Mouse (Mus musculus): Measurements from ENCODE around the gene Nifk.

The Nifk gene

DNA sequence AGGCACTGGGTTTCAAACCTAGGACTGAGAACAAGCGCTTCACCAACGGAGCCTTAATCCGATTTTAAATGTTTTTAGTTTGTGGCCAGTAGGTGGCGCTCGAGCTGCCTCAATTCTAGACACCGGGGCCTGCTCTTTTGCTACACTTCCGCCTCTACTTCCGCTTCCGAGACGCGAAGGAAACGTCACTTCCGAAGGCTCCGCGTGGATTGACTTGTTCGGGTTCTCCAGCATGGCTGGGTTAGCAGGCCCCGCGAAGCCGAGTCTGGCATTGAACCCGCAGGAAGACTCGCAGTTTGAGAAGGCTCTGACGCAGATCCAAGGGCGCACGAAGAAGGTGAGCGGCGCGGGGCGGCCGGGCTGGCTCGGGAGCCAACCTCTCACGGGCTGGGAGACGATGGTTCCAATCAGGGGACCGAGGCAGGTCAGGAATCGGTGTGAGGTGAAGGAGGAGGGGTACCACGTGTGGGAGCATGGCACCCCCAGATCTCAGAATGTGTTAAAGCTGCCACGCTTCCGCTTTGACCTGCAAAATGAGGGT, at the start of gene Nifk:
Gene Nifk (plus strand): TSS at position 179 of the 541 bp plus-strand sequence.
- peak; percentile 96 for DNase-seq (ENCODE audit: low read depth, low spot score)

DNA sequence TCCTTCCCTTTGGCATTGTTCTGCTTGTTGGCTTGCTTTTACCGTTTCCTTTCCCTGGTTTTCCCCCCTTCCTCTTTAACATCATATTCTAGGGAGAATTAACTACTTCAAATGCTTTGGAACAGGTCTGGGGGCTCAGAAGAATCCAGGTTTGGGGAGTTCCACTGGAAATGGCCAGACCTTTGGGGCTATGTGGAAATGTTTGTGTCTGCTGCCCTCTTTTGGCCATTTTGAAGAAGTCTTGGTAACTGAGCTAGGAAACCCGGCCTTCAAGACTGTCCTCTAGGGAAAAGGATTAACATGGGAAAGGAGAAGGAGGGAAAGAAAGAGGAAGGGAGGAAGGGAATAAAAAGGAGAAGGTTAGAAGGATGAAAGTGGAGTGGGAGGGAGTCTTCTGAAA, 46.5 kb upstream of the Nifk start:
- DNase-seq (ENCODE audit: low read depth, low spot score), result peak; percentile 23

GRCm38 (mm10) chr1:118292291-118292690, 29.3 kb upstream of the Nifk start:
- DNase-seq (ENCODE audit: low read depth, low spot score), result no peak

- DNase-seq (ENCODE audit: low read depth, low spot score), result no peak
Observed at GRCm38 (mm10) chr1:118294192-118294591, 27.4 kb upstream of the Nifk start.

- DNase-seq (ENCODE audit: low read depth, low spot score), result no peak
Observed at GRCm38 (mm10) chr1:118294826-118295225, 26.8 kb upstream of the Nifk start.

GRCm38 (mm10) chr1:118296673-118297072, 25.0 kb upstream of the Nifk start:
- no peak for DNase-seq (ENCODE audit: low read depth, low spot score)

DNA sequence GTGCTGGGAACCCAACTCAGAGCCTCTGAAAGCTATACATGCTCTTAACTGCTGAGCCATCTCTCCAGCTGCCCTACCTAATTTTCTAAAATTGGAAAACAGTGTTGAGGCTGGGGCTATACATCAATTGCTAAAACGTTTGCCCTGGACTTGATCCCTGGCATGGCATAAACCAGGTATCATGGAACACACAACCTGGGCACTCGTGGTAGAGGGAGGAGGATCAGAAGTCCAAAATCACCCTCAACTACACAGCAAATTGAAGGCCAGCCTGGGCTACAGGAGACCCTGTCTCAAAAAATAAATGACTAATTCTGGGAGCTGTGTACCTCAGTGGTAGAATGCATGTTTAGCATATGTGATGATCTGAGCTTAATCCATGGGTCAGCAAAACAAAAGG, 23.9 kb upstream of the Nifk start:
- DNase-seq (ENCODE audit: low read depth, low spot score), result no peak

- peak; percentile 79 for DNase-seq (ENCODE audit: low read depth, low spot score)
Observed at GRCm38 (mm10) chr1:118310780-118311621, 10.6 kb upstream of the Nifk start.

GRCm38 (mm10) chr1:118311622-118312326, 9.9 kb upstream of the Nifk start, which contains the start of gene Tsn:
Tsn (minus strand) TSS chr1:118311739.
- no peak for DNase-seq (ENCODE audit: low read depth, low spot score)

GRCm38 (mm10) chr1:118320696-118321095, 943 bp upstream of the Nifk start:
- DNase-seq (ENCODE audit: low read depth, low spot score), result no peak

DNA sequence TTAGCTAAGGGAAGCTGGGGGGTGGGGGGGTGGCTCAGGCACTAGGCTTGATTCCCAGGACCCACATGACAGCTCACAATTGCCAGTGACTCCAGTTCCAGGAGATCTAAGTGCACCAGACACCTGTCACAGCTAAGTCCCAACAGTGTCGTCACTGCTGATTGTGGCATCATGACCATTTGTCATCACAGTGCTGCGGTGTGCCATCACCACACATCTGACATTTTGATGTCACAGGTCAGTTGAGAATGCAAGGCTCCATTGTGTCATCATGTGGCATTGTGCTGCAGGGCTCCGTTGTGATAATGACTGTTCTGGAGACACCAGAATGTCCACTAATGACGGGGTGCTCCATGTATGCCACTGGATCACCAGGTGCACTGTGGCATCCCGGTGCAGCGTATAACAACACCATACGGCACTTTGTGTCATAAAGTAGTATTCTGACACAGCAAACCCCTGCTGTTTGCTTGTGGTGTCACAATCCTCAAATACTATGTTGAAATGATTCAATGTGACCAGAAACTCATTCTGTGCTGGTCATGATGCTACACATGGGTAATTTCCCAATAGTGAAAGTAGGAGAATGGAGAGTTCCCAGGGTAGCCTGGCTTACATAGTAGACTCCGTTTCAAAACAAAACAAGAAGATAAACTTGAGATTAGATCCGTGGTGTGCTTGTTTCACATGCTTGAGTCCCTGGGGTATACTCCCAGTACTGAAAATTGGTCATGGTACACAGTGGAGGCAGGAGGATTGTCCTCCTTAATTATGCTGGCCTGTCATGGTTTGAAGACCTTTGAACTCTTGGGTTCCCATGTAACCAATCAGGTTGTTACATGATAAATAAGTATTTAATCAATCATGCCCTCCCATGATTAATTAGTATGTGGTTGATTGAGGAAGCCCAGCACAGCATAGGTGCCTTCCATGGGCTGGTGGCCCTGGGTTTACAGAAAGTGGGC, 13.4 kb downstream of the Nifk start:
- no peak for DNase-seq (ENCODE audit: low read depth, low spot score)

- no peak for DNase-seq (ENCODE audit: low read depth, low spot score)
Observed at GRCm38 (mm10) chr1:118335847-118336246, 14.2 kb downstream of the Nifk start.

GRCm38 (mm10) chr1:118337921-118338320, 16.3 kb downstream of the Nifk start:
- DNase-seq (ENCODE audit: low read depth, low spot score), result no peak

GRCm38 (mm10) chr1:118343649-118344435, 22.2 kb downstream of the Nifk start:
- DNase-seq (ENCODE audit: low read depth, low spot score), result no peak

- DNase-seq (ENCODE audit: low read depth, low spot score), result no peak
Observed at GRCm38 (mm10) chr1:118349922-118350321, 28.3 kb downstream of the Nifk start.

GRCm38 (mm10) chr1:118359071-118359761, 37.6 kb downstream of the Nifk start:
- no peak for DNase-seq (ENCODE audit: low read depth, low spot score)

DNA sequence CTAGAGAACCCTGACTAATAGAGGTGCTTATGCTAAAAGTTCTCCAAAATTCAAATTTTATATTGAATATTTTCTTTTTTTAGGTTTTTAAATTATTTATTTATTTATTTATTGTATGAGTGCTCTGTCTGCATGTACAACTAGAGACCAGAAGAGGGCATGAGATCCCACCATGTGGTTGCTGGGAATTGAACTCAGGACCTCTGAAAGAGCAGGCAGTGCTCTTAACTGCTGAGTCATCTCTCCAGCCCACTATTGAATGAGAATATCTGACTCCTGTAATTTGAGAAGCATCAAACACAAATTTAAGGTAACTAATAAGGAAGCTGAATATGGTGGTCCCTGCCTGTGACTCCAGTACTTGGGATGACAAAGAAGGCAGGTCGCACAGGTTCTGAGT, 46.3 kb downstream of the Nifk start:
- no peak for DNase-seq (ENCODE audit: low read depth, low spot score)

DNA sequence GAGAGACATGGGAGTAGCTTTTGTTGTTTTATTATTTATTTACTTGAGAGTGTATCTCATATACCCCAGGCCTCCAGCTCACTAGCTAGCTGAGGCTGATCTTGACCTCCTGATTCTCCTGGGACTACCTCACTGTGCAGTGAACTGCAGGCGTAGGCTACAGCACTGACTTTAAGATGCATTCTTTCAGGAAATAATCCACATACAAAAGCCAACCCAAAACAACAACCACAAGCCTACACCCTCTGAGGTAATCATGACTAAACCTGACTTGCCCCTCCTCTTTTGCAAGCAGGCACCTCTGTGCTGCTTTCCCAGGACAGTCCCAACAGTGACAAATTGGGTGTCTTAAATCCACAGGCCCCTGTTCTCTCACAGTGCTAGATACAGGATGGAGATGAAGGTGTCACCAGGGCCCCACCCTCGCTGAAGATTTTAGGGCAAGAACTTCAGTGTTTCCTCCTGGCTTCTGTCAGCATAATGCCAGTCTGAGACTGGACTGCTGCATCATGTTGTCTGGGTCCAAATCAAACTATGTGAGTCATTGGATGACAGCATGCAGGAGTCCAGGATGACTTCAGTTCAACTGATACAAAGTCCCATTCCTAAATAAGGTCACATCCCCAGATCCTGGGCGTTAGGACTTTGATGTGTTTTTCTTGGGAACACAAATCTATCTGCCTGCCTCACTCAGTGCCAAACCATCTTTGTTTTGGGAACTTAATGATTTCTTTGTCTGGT, 47.3 kb downstream of the Nifk start:
- no peak for DNase-seq (ENCODE audit: low read depth, low spot score)

GRCm38 (mm10) chr1:118377784-118378183, 56.1 kb downstream of the Nifk start:
- DNase-seq (ENCODE audit: low read depth, low spot score), result no peak

All from retina, postnatal 7 days (tissue).